Mouse (Mus musculus) limb, embryonic 13.5 days (tissue): ENCODE measurements at regions not wholly inside any gene's neighbourhood (a gene's known extent, or its start where the extent isn't known, plus 50 kb on each side); places are given as distances from the start of the nearest gene placed in this dataset.

ENCODE experiments used
- ATAC-seq: fragments of 200-750 bp; cut with Nextera tagmentation; 2 replicates; pipeline ENCODE4 v1.8.0; 2017; ENCODE audit warnings: low read depth, moderate number of reproducible peaks, moderate TSS enrichment; ENCODE audit not compliant: low FRiP score
- H3K27ac ChIP-seq: fragments of 300-500 bp; sonication (generic); 2 replicates; pipeline ENCODE4 v1.5.1; 2015; ENCODE audit warnings: inconsistent platforms, mild to moderate bottlenecking, moderate library complexity
- H3K27me3 ChIP-seq: fragments of 300-500 bp; sonication (generic); 2 replicates; pipeline ENCODE4 v1.6.1; 2015; ENCODE audit warnings: mild to moderate bottlenecking, inconsistent platforms
- H3K36me3 ChIP-seq: fragments of 300-500 bp; sonication (generic); 2 replicates; pipeline ENCODE4 v1.6.1; 2015; ENCODE audit warnings: inconsistent platforms, mild to moderate bottlenecking, moderate library complexity
- H3K4me1 ChIP-seq: fragments of 300-500 bp; sonication (generic); 2 replicates; pipeline ENCODE4 v1.6.1; 2015; ENCODE audit warnings: inconsistent platforms
- H3K4me2 ChIP-seq: fragments of 300-500 bp; sonication (generic); replicated peaks from 2 replicates; pipeline ENCODE4 v1.6.1; 2015; ENCODE audit warnings: inconsistent platforms, mild to moderate bottlenecking, moderate library complexity
- H3K4me3 ChIP-seq: fragments of 300-500 bp; sonication (generic); 2 replicates; pipeline ENCODE4 v1.5.1; 2015; ENCODE audit warnings: moderate library complexity, mild to moderate bottlenecking, inconsistent platforms
- H3K9ac ChIP-seq: fragments of 300-500 bp; sonication (generic); 2 replicates; pipeline ENCODE4 v1.6.1; 2015; ENCODE audit warnings: mild to moderate bottlenecking, inconsistent platforms
- H3K9me3 ChIP-seq: fragments of 300-500 bp; sonication (generic); 2 replicates; pipeline ENCODE4 v1.6.1; 2016; ENCODE audit warnings: inconsistent platforms
- WGBS: fragments of 180-500 bp; shearing (Covaris S2); methylation state at CpG from one replicate; pipeline ENCODE4 v1.1.7; 2015; 5-methylcytosine and 5-hydroxymethylcytosine counted together

DNA sequence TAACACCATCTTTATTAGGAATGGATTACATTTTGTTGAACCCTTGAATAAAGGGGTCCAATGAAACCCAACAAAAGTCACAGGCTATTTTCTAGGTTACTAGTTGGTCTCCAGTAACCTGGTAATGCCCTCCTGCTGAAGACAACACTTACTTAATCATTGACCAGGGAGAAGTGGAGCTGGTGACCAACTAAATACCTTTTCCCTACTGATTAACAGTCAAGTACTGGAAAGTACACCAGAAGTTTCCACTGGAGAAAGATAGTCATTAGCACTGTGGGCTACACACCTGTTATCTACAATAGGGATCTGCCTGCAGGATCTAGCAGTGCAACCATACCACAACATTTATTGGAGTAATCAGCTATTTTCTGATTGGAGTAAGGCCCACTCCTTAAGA, 718.7 kb downstream of the Trhde start:
- no peaks in the 10 kb centered on the region for H3K27me3 ChIP-seq
- H3K4me2 ChIP-seq = no peak overlapping the region
- no peaks in the 10 kb centered on the region for H3K36me3 ChIP-seq
- ATAC-seq = no peak
- H3K4me1 ChIP-seq = no peaks in the 10 kb centered on the region
- H3K9ac ChIP-seq = no peak overlapping the region
- H3K27ac ChIP-seq = no peak overlapping the region
- H3K9me3 ChIP-seq = no peaks in the 10 kb centered on the region
- H3K4me3 ChIP-seq = no peak overlapping the region

DNA sequence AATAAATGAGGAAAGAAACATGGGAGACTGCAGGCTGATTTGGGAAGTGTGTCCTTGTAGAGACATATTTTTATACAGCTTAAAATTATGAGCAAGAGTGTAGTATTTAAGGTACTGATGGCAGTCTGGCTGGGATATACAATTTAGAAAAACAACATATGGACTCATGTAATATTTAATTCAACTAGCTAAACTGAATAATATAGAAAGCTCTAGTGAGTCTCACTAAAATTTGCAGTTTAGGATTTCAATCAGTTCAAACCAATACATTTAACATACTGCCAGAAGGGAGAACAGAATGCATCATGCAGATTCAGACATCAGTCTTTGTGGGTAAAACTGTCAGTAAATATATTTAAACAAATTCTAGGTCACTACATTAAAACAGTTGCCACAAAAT, 760.1 kb downstream of the Trhde start:
- Histone ChIP-seq H3K4me1 (no peaks in the 10 kb centered on the region), H3K27ac (no peak overlapping the region), H3K27me3 (no peaks in the 10 kb centered on the region), H3K4me2 (no peak overlapping the region), H3K36me3 (no peaks in the 10 kb centered on the region), H3K9ac (no peak overlapping the region), H3K9me3 (no peaks in the 10 kb centered on the region), H3K4me3 (no peak overlapping the region)
- ATAC-seq = no peak

DNA sequence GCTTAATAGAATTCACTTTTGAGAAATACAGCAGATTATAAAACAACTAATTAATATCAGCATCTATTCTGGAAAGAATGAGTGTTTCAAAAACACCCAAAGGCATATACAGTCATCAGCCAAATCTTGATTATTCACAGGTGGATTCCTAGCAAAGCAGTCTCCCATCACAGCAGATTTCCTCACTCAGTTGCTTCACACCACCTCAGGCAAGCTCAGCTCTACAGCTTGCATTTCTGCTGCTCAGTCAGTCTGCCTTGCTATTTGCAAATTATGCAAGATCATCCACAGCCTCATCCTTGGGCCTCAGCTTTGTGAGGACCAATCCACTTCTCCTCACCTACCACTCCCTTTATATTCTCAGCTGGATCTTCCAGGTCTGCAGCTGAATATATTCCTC, 788.7 kb downstream of the Trhde start:
- H3K9me3 ChIP-seq = no peaks in the 10 kb centered on the region
- ATAC-seq = no peak

GRCm38 (mm10) chr10:113985376-113985775, 816.7 kb downstream of the Trhde start:
- ATAC-seq = no peak
- H3K27me3 ChIP-seq = no peaks in the 10 kb centered on the region
- H3K9ac ChIP-seq = no peak overlapping the region
- no peaks in the 10 kb centered on the region for H3K9me3 ChIP-seq
- H3K27ac ChIP-seq = no peak overlapping the region
- no peaks in the 10 kb centered on the region for H3K36me3 ChIP-seq
- H3K4me1 ChIP-seq = no peaks in the 10 kb centered on the region
- no peak overlapping the region for H3K4me2 ChIP-seq
- no peak overlapping the region for H3K4me3 ChIP-seq

More for the DNA sequence above, 788.7 kb downstream of the Trhde start:
- no peak overlapping the region for H3K4me3 ChIP-seq
- H3K4me1 ChIP-seq = no peaks in the 10 kb centered on the region
- H3K27ac ChIP-seq = no peak overlapping the region
- H3K9ac ChIP-seq = no peak overlapping the region
- no peak overlapping the region for H3K4me2 ChIP-seq
- no peaks in the 10 kb centered on the region for H3K36me3 ChIP-seq
- no peaks in the 10 kb centered on the region for H3K27me3 ChIP-seq

DNA sequence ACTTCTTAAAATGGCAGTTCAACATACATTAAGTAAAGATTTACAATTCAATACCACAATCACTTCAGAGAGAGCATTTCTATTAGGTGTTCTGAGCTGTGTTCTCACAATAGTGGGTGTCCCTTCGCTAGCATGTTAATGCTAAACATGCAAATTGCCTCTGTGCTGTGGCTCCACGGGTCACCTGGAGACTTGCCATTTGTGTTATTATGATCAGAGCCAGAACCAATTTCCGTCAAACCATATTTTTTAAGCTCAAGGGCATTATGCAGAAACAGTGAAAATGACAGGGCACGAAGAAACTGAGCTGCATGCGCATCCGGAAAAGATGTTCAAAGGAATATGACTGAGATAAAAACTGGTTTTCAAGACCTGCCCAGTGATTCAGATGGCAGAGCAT, 829.3 kb downstream of the Trhde start:
- Histone ChIP-seq H3K27me3 (no peaks in the 10 kb centered on the region), H3K4me3 (no peak overlapping the region), H3K36me3 (no peaks in the 10 kb centered on the region), H3K4me1 (no peaks in the 10 kb centered on the region), H3K9ac (no peak overlapping the region), H3K4me2 (no peak overlapping the region), H3K27ac (no peak overlapping the region), H3K9me3 (no peaks in the 10 kb centered on the region)
- 75% methylated on average over 6 of the region's 6 CpGs for WGBS
- ATAC-seq = no peak

GRCm38 (mm10) chr10:113946801-113947200, 855.3 kb downstream of the Trhde start:
- no peak overlapping the region for H3K4me2 ChIP-seq
- no peaks in the 10 kb centered on the region for H3K4me1 ChIP-seq
- no peak for ATAC-seq
- H3K27ac ChIP-seq = no peak overlapping the region
- no peaks in the 10 kb centered on the region for H3K27me3 ChIP-seq
- no peaks in the 10 kb centered on the region for H3K9me3 ChIP-seq
- H3K9ac ChIP-seq = no peak overlapping the region
- no peaks in the 10 kb centered on the region for H3K36me3 ChIP-seq
- WGBS = 42% methylated on average over 3 of the region's 3 CpGs
- H3K4me3 ChIP-seq = no peak overlapping the region

GRCm38 (mm10) chr10:113939524-113939923, 862.6 kb downstream of the Trhde start:
- Histone ChIP-seq H3K4me3 (no peak overlapping the region), H3K27me3 (no peaks in the 10 kb centered on the region), H3K4me2 (no peak overlapping the region), H3K9me3 (no peaks in the 10 kb centered on the region), H3K27ac (no peak overlapping the region), H3K36me3 (no peaks in the 10 kb centered on the region), H3K4me1 (no peaks in the 10 kb centered on the region), H3K9ac (no peak overlapping the region)
- no peak for ATAC-seq
- WGBS = 79% methylated on average over 6 of the region's 6 CpGs

DNA sequence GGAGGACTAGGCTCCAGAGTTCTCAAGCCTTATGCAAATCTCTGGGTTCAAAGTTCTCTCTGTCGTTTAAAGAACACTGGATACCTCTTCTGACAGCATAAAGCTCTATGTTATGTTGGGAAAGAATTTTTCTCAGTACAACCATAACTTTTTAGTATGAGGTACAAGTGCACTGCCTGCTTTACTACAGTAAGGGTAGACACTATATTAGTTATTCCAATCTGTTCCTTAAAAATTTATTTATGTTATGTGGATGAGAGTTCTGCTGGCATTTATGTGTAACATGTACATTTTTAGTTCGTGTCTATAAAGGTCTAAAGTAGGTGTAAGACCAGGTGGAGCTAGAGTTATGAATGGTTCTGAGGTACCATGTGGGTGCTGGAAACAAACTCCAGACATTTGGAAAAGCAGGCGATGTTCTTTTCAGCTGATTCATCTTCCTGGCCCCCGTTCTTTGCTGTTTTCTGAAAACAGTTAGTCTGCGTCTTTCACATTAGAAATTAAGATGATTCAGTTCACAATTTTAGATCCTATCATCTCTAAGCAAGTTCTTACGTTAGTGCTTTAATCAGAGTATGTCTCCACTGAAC, 871.8 kb downstream of the Trhde start:
- Histone ChIP-seq H3K27me3 (no peaks in the 10 kb centered on the region), H3K36me3 (no peaks in the 10 kb centered on the region), H3K9me3 (no peaks in the 10 kb centered on the region), H3K27ac (no peak overlapping the region), H3K4me3 (no peak overlapping the region), H3K4me2 (no peak overlapping the region), H3K4me1 (no peaks in the 10 kb centered on the region), H3K9ac (no peak overlapping the region)
- WGBS = 76% methylated on average over 6 of the region's 6 CpGs
- ATAC-seq = no peak

GRCm38 (mm10) chr10:113916705-113917104, 885.4 kb downstream of the Trhde start:
- 71% methylated on average over 3 of the region's 3 CpGs for WGBS
- Histone ChIP-seq H3K9me3 (no peaks in the 10 kb centered on the region), H3K4me2 (no peak overlapping the region), H3K4me3 (no peak overlapping the region), H3K9ac (no peak overlapping the region), H3K4me1 (no peaks in the 10 kb centered on the region), H3K36me3 (no peaks in the 10 kb centered on the region), H3K27ac (no peak overlapping the region), H3K27me3 (no peaks in the 10 kb centered on the region)
- ATAC-seq = no peak

DNA sequence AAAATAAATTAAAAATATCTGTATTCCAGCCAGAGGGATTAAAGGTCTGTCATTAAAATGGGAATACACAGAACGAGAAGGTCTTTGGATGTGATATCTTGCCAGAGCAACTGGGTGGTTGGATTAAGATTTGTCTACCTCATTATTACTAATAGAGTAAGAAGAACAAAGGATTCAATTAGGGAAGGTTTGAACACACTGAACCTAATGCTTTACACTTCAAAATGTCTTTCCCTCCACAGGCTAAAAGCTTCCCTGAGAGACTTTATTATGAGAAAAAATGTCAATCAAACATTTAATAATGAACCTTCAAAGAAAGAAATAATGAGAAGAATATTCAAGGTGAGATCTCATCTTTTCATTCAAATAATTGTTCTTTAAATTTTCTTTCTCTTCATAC, 899.4 kb downstream of the Trhde start:
- ATAC-seq = no peak
- Histone ChIP-seq H3K27ac (no peak overlapping the region), H3K4me2 (no peak overlapping the region), H3K9ac (no peak overlapping the region), H3K4me3 (no peak overlapping the region), H3K9me3 (no peaks in the 10 kb centered on the region), H3K27me3 (no peaks in the 10 kb centered on the region), H3K36me3 (no peaks in the 10 kb centered on the region), H3K4me1 (no peaks in the 10 kb centered on the region)
- WGBS = 89% methylated on average over 1 of the region's 1 CpGs

GRCm38 (mm10) chr10:113874419-113875161, 927.5 kb downstream of the Trhde start:
- H3K27ac ChIP-seq = no peak overlapping the region
- H3K9me3 ChIP-seq = no peaks in the 10 kb centered on the region
- no peaks in the 10 kb centered on the region for H3K36me3 ChIP-seq
- H3K4me1 ChIP-seq = no peaks in the 10 kb centered on the region
- H3K27me3 ChIP-seq = no peaks in the 10 kb centered on the region
- H3K4me2 ChIP-seq = no peak overlapping the region
- H3K4me3 ChIP-seq = no peak overlapping the region
- H3K9ac ChIP-seq = no peak overlapping the region
- 58% methylated on average over 4 of the region's 4 CpGs for WGBS
- peak; percentile 36; the same call in 1 of the 2 replicates for ATAC-seq

GRCm38 (mm10) chr10:113824596-113824995, 895.8 kb upstream of the Atxn7l3b start:
- no peak overlapping the region for H3K4me2 ChIP-seq
- H3K27me3 ChIP-seq = no peaks in the 10 kb centered on the region
- no peak for ATAC-seq
- H3K4me3 ChIP-seq = no peak overlapping the region
- H3K27ac ChIP-seq = no peak overlapping the region
- no peaks in the 10 kb centered on the region for H3K4me1 ChIP-seq
- H3K36me3 ChIP-seq = no peaks in the 10 kb centered on the region
- H3K9ac ChIP-seq = no peak overlapping the region
- 80% methylated on average over 1 of the region's 1 CpGs for WGBS
- H3K9me3 ChIP-seq = no peaks in the 10 kb centered on the region
